Comparison of ENCODE assay signal across 17 mouse cellular contexts in the genomic region with DNA sequence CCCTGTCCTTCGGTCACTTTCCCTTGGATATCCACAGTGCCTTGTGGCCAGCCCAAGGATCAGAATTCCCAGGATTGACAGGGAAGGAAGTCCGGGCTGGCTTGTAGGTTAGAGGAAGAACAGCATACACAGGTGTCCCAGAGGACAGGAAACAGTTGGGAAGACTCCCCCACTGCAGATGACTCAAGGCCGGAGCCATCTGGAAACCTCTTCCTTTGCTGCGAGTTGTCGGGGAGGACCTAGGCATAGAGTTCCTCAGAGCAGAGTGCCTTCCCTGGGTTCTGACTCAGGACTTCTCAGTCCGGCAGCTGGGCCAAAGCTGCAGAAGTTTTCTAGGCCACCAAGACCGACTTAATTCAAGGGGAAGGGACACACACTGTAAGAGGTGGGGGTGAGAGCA. TPM values are rescaled to one million over a fixed set of nuclear protein-coding genes. Genes with fewer than 3 reads are reported as not detected.
DNase-seq lines count a peak whose midpoint lies in the region; ATAC-seq and TF ChIP-seq lines count a peak whose summit lies in the region.
"Had no signal": no experiment of that assay in that cellular context is flagged by ENCODE, and none has a peak within 500 bp of the region (broad histone marks: within the 10 kb centered on the region; RNA-seq: fewer than 3 reads in every experiment).

No protein-coding gene starts in this region.

- H3K36me3 ChIP-seq in heart, embryonic 11.5 days (ENCODE audit: control insufficient read depth, insufficient read depth, low read length), result no peaks in the 10 kb centered on the region
- no peaks in the 10 kb centered on the region for H3K36me3 ChIP-seq in kidney, adult 2 months (ENCODE audit: control insufficient read depth, insufficient read depth, low read length)
- no peaks in the 10 kb centered on the region for H3K36me3 ChIP-seq in heart, embryonic 15.5 days
- H3K36me3 ChIP-seq: forebrain, embryonic 12.5 days; midbrain, embryonic 13.5 days had no signal

- no peaks in the 10 kb centered on the region for H3K9me3 ChIP-seq in heart, embryonic 11.5 days (replicated peaks; ENCODE audit: control insufficient read depth, low read length)
- no peaks in the 10 kb centered on the region for H3K9me3 ChIP-seq in heart, embryonic 15.5 days (replicated peaks)
- H3K9me3 ChIP-seq: forebrain, embryonic 12.5 days; midbrain, embryonic 13.5 days had no signal

- no peak overlapping the region for H3K9ac ChIP-seq in heart, embryonic 11.5 days (ENCODE audit: low read depth, low read length)
- H3K9ac ChIP-seq in heart, embryonic 15.5 days, result no peak overlapping the region
- H3K9ac ChIP-seq: forebrain, embryonic 12.5 days; midbrain, embryonic 13.5 days had no signal

- H3K27me3 ChIP-seq in heart, embryonic 11.5 days (ENCODE audit: control insufficient read depth, insufficient read depth, low read length), result no peaks in the 10 kb centered on the region
- H3K27me3 ChIP-seq in kidney, adult 2 months (replicated peaks; ENCODE audit: control insufficient read depth, insufficient read depth, low read length), result no peaks in the 10 kb centered on the region
- no peaks in the 10 kb centered on the region for H3K27me3 ChIP-seq in heart, embryonic 15.5 days
- H3K27me3 ChIP-seq: midbrain, embryonic 13.5 days had no signal

- no peak overlapping the region for H3K4me3 ChIP-seq in heart, embryonic 11.5 days (ENCODE audit: low read depth, low read length)
- H3K4me3 ChIP-seq in kidney, adult 2 months (ENCODE audit: insufficient read depth, low read depth, low read length), result no peak overlapping the region
- H3K4me3 ChIP-seq in heart, embryonic 15.5 days, result no peak overlapping the region
- H3K4me3 ChIP-seq: forebrain, embryonic 12.5 days; gastrocnemius, adult 2 months; layer of hippocampus, adult 2 months; midbrain, embryonic 13.5 days had no signal

- peaks cover 8% of the 10 kb centered on the region; the same call in 1 of the 2 replicates for H3K4me1 ChIP-seq in heart, embryonic 11.5 days (ENCODE audit: control insufficient read depth, insufficient read depth, low read length)
- H3K4me1 ChIP-seq in kidney, adult 2 months (ENCODE audit: control insufficient read depth, insufficient read depth, low read length), result no peaks in the 10 kb centered on the region
- H3K4me1 ChIP-seq in heart, embryonic 15.5 days (replicated peaks), result peaks cover 8% of the 10 kb centered on the region

- ATAC-seq in heart, embryonic 11.5 days (replicated peaks; ENCODE audit: insufficient number of reproducible peaks, low FRiP score, low TSS enrichment), result no peak
- no peak for ATAC-seq in heart, embryonic 15.5 days (replicated peaks; ENCODE audit: insufficient number of reproducible peaks, insufficient read depth, low FRiP score, low read depth)
- ATAC-seq: hindbrain, embryonic 16.5 days; midbrain, embryonic 13.5 days had no signal

- peak; percentile 98 for DNase-seq in heart, adult 11 months
- DNase-seq in kidney, postnatal 14 days, result peak; percentile 35
- DNase-seq in kidney, adult 2 months, result no peak
- DNase-seq in brain, adult 2 months (ENCODE audit: low read depth, low spot score), result peak; percentile 69
- DNase-seq in layer of hippocampus, adult 9-10 months (ENCODE audit: low spot score), result no peak
- no peak for DNase-seq in spleen, postnatal 36 days (ENCODE audit: low spot score in 2 of 2)
- DNase-seq: adrenal gland, adult 2 months; B cell, adult 2 months; cerebellum, postnatal 14 days; gastrocnemius, adult 2 months; lung, postnatal 4 days had no signal

- no peak for TF ChIP-seq CTCF in kidney, adult 2 months (conservative IDR thresholded peaks at IDR 0.05; ENCODE audit: insufficient read depth, insufficient read length, low read depth, low read length)

- no peak for TF ChIP-seq POLR2A in kidney, adult 2 months (IDR thresholded peaks at IDR 0.05; ENCODE audit: low read depth, low read length)

- H3K4me2 ChIP-seq in heart, embryonic 11.5 days, result no peak overlapping the region
- H3K4me2 ChIP-seq in heart, embryonic 15.5 days, result no peak overlapping the region
- H3K4me2 ChIP-seq: forebrain, embryonic 12.5 days; midbrain, embryonic 13.5 days had no signal

- no peak overlapping the region for H3K27ac ChIP-seq in heart, embryonic 11.5 days (ENCODE audit: low read depth, low read length)
- H3K27ac ChIP-seq in kidney, adult 2 months (ENCODE audit: insufficient read depth, low read depth, low read length), result no peak overlapping the region
- H3K27ac ChIP-seq in heart, embryonic 15.5 days, result peak overlapping the region; percentile 38; the same call in 1 of the 2 replicates
- H3K27ac ChIP-seq: forebrain, embryonic 12.5 days; gastrocnemius, adult 2 months; layer of hippocampus, adult 2 months; midbrain, embryonic 13.5 days had no signal

- WGBS in heart, embryonic 11.5 days (ENCODE audit: insufficient replicate concordance), result 50% methylated on average over 7 of the region's 7 CpGs
- WGBS in kidney, adult 2 months, result 71% methylated on average over 7 of the region's 7 CpGs
- 59% methylated on average over 7 of the region's 7 CpGs for WGBS in heart, embryonic 15.5 days

RNA-seq across cellular contexts. Expression of a gene that starts 33.0 kb away (rescaled TPM):
- polyA plus RNA-seq in heart, embryonic 11.5 days (2014; fragmentation: Nextera tagmentation; extraction: Ambion mirVana), result 7.0 and 9.1 TPM in 2 replicates
- 8.0 and 9.2 TPM in 2 replicates for polyA plus RNA-seq in kidney, adult 2 months (2012; rRNA removed)
- 4.2 and 5.7 TPM in 2 replicates for polyA plus RNA-seq in heart, embryonic 15.5 days (2015; fragmentation: Nextera tagmentation; extraction: Ambion mirVana)

RNA-seq across cellular contexts. Expression of a gene that starts 48.6 kb away (rescaled TPM):
- 57.5 and 72.0 TPM in 2 replicates for polyA plus RNA-seq in heart, embryonic 11.5 days (2014; fragmentation: Nextera tagmentation; extraction: Ambion mirVana)
- 151 and 178 TPM in 2 replicates for polyA plus RNA-seq in kidney, adult 2 months (2012; rRNA removed)
- polyA plus RNA-seq in heart, embryonic 15.5 days (2015; fragmentation: Nextera tagmentation; extraction: Ambion mirVana), result 77.5 and 91.4 TPM in 2 replicates

Comparison
In these comparisons a context has a peak if more than half of its experiments do, and no peak if none do; other contexts are left out.
1. DNase-seq: peak in heart, adult 11 months (single experiment), kidney, postnatal 14 days (single experiment) and brain, adult 2 months (single experiment); none in kidney, adult 2 months (single experiment), layer of hippocampus, adult 9-10 months (single experiment) and spleen, postnatal 36 days (0 of 2).